Mouse (Mus musculus) frontal cortex, postnatal 36 days (tissue): Measurements from ENCODE around the gene Nucks1.

Experiments
- DNase-seq, 2 experiments: peaks; one replicate each; pipeline ENCODE4 v3.0.0; 2022; ENCODE audit warnings: low spot score in 2 of 2

The Nucks1 gene

GRCm38 (mm10) chr1:131965818-131966217 is 55.5 kb downstream of the Nucks1 start:
- no peak for DNase-seq

DNA sequence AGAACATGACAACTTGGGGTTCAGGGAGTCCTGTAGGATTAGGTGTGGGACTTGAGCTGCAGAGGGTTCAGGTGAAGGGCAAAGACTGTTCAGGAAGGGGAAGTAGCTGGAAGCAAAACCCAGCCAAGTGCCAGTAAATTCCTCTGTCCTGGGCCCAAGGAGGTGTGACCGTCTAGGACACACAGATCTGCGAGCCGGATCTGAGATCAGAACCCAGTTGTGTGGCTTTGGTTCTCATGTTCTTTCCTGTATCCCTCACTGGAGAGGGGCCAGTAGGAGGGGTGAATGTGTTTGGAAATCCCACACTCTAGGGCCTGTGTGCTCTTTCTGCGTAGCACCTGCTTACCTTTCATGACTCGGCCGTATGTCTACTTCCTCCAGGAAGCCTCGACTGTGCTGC is 57.0 kb downstream of the Nucks1 start:
- no peak for DNase-seq

- no peak for DNase-seq
Measured at GRCm38 (mm10) chr1:131968556-131968955, 58.2 kb downstream of the Nucks1 start.

DNA sequence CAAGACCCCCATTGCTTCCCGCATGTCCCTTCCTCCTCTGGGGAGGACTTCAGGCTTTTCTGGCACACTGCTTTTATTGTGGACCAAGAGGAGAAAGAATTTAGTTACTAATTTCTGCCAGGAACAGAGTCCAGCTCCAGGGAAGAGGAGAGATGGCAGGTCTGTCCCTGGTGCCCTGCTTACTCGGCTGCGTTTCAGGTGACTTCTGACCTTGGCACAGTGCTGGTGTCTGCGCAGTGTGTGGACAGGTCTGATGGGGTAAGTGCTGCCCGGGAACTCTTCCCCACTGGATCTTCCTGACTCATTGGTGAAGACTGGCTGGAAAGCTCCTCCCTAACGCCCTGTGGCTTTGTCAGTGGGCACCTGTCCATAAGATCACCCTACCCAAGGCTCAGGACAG is 58.6 kb downstream of the Nucks1 start:
- DNase-seq = no peak

DNA sequence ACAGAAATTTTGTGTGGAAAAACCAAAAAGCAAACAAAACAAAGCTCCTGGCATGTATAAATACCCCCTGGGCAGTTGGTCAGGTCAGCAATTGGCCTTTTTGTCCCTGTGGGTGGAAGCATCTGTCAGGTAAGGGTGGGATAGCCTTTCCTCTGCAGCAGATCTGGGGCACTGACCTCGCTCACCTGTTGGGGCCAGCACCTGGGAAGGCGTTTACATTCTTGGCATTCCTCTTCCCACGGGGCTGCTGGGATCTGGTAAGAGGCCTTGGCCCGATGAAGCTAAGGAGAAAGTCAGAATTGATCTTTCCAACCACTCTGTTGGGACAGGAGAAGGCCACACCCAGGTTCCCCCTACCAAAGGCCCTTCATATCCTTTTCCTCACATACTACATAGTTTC is 59.5 kb downstream of the Nucks1 start:
- no peak for DNase-seq

- DNase-seq = no peak
Measured at GRCm38 (mm10) chr1:131970322-131970660, 60.0 kb downstream of the Nucks1 start.

GRCm38 (mm10) chr1:131970661-131971520 is 60.6 kb downstream of the Nucks1 start:
- no peak for DNase-seq

DNA sequence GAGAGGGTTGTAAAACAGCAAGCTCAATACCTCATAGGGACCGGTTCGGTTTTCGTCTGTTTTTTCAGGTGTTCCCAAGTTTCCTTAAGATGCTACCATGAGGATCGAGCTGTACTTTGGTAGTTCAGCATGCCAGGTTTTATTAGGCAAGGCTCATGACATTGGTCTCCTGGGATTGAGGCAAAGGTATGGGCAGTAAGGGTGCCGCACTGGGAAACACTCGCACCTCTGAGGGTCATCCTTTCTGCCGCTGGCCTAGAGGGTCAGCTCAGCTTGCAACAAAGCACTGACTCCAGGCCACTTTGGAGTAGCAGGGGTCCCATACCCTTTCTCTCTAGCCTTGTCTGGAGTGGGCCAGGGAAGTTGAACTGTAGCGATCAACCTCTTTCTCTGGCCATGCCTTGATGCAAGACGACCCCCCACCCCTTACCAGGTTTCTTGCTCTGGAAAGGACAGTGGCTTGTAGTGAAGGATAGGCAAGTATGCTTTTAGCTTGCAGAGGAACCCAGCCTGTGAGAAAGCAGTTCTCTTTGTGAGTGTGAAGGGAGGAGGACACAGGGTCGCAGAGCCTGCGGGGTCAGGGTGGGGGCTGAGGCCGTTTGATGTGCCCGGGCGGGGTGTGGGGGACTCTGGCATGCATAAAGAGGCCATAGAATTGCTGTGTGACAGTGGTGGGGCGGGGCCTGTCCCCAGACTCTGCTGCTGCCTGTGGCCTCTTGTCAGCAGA is 61.6 kb downstream of the Nucks1 start:
- DNase-seq = no peak

DNA sequence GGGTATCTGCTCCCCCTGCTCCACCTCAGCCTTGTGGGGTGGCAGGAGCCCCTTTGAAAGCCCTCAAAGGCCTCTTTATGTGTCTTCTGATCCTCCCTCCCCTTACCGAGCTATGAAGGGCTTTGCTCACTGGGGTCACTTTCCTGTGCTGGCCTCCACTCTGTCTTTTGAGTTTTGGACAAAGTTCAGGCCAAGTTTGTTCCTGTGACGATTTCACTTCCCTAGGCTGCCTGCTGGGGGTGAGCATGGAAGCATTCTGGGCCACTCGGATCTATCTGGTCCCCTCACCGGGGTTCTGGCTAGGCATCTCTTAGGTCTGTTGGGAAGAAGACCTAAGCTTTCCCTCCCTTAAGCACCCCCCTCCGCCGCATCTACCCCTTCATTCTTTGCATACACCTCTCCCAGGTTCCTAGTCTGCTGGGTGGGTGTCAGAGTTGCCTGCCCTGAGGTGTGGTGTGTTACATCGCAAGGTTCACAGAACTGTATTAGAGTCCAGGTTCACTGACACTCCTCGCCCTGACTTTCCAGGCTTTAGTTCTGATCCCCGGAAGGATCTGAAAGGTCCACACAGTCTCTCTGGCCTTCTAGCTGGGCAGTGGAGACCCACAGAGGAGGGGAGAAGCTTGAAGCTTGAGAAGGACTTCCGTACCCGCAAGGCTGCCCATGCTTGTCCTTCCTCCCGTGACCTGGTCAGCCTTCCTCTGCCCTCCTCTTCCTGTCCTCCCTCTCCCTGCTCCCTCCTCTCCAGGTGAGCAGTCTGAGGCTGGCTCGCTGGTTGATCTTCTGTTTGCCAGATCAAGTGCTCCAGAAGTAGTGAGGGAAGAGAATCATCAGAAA is 62.4 kb downstream of the Nucks1 start:
- DNase-seq = no peak

DNA sequence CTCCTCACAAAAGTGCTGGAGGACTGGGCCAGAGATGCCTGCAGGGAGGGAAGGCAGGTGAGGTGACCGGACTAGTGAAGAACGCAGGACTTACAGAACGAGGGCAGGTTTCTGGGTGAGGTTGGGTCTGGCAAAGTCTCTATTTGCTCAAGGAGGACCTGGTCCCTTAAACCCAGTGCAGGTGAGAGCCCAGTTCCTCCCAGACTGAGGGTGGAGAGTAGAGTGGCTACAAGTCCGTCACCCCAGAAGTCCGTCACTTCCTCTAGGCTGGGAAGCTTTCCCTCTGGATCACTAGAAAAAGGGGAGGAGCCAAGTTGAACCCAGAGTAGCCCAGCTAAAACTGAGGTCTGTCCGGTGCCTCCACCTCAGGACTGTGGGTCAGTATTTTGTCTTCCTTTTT is 63.7 kb downstream of the Nucks1 start:
- DNase-seq = no peak

DNA sequence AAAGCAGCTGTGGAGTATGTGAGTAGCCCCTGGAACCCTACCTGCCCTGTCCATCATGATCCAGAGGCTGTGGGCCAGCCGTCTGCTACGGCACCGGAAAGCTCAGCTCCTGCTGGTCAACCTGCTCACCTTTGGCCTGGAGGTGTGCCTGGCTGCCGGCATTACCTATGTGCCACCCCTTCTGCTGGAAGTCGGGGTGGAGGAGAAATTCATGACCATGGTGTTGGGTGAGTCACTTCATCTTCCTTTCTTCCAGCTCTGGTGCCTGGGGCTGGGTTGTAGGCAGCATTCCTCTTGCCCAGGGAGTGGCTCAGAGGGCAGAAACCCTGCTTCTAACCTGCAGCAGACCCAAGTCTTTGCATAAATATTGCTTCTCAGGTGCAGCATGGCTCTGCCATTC is 66.6 kb downstream of the Nucks1 start:
- DNase-seq = no peak

DNA sequence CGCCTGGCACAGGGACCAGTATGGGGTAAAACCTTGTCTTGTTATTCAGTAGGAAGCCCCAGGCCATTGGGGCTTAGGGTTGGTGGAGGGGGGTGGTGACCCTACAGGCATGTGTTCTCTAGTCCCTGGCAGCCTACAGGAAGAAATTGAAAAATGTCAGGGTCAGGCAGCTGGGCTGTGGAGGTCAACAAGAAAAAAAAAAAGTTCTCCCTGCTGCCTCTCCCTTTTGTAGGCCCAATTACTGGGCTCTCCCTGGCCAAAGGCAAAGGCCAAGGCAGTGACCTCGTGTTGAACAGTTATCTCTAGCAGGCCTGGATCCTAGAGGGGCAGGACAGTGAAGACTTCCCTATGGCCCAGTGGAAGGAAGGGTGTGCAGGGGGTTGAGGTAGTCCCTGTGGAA is 70.1 kb downstream of the Nucks1 start:
- no peak for DNase-seq

GRCm38 (mm10) chr1:131981378-131982013 is 71.2 kb downstream of the Nucks1 start:
- peak; percentile 68 to 74 for DNase-seq

GRCm38 (mm10) chr1:131982907-131983306 is 72.6 kb downstream of the Nucks1 start:
- peak; percentile 74 to 83 for DNase-seq

GRCm38 (mm10) chr1:131983806-131984205 is 73.5 kb downstream of the Nucks1 start:
- DNase-seq = no peak
